Mouse (Mus musculus): ENCODE data around the gene Adamtsl2.

Gene Adamtsl2

GRCm38 (mm10) chr2:27075485-27075884 is 3.7 kb upstream of the Adamtsl2 start:
- DNase-seq (ENCODE audit: low read depth, low spot score): peak; percentile 28

DNA sequence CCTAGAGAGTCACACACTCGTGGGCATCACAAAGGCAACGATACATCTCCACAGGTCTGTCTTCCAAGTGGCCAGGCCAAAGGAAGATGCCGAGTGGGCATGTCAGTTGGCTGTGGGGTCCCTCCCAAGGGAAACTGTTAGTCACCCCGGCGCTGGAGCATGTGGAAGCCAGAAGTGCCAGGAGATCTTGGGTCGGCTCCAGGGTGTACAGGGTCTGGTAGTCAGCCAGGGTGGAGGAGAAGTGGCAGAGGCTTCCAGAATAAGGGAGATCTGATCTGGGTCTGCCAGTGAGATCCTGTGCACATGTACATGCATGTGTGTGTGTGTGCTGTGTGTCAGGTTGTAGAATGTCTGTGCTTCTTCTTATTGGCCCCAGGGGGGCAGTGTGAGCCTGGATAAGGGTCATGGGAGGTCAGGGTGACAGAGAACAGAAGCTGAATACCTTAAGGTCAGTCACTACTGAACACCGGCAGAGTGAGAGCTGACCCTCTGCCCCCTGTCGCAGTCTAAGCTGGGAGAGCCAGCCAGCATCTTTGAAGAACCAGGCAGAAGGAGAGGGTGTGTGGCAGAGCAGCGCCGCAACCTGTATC is 1.4 kb upstream of the Adamtsl2 start:
- DNase-seq (ENCODE audit: low read depth, low spot score): no peak

DNA sequence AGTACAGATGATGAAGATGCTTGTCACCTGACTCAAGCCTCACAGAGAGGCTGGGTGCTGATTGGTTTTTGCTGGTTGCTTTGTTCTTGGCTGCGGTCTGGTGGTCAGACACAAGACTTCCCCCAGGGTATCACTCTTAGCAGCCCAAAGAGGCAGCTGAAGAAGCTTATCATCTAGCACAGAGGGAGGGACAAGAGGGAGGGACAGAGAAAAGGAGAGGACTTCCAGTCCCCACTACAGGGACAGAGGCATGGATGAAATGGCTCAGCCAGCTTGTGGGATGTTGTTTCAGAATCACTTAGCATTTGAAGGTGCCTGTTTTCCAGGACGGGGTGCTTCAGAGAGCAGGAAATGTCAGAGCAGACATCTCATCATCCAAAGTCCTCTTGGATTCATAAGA is 867 bp upstream of the Adamtsl2 start:
- DNase-seq (ENCODE audit: low read depth, low spot score): no peak

DNA sequence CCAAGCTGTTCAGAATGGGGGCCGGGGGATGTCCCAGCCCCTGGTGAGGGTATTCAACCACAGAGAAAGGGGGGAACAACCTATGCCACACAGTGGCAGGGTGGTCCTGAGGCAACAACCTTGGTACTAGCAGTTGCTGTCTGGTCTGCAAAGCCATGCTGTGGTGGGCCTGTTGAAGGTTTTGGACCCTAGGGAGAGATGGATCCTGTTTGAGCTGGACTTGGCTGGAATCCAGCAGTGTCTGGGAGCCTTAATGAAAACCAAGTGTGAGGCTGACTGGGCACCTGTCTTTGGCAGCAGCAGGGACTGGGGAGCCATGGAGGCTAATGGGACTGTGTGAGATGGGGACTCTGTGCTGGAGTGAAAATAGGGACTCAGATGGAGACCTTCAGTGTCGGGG is 470 bp downstream of the Adamtsl2 start:
- no peak for DNase-seq (ENCODE audit: low read depth, low spot score)

DNA sequence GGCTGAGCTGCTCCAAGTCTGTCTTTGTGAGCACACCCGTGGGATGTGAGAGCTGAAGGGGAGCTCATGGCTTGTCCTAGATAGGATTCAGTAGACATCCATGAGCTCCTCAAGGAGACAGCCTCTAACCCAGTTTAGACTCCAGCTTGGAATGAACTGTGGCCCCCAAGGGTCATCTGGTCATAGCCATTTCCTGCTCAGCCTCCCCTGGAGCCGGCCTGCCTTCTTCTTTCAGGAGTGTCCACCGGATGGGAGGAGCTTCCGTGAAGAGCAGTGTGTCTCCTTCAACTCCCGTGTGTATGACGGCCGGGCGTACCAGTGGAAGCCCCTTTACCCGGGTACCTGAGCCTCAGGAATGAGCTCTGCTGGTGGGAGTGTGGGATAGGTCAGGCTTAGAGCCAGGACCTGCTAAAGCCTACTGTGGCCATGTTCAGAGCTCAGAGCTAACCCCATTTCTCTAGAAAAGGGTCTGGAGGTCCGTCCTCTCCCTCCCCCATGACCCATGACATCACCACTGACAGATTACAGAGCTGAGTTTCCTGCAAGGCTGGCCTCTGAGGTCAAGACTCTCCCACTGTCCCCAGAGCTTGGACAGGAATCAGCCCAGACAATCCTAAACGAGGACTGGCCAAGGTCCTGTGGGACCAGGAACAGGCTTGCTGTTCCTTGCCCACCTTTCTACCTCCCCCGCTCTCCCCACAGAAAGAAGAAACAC is 4.7 kb downstream of the Adamtsl2 start:
- DNase-seq (ENCODE audit: low read depth, low spot score): no peak

DNA sequence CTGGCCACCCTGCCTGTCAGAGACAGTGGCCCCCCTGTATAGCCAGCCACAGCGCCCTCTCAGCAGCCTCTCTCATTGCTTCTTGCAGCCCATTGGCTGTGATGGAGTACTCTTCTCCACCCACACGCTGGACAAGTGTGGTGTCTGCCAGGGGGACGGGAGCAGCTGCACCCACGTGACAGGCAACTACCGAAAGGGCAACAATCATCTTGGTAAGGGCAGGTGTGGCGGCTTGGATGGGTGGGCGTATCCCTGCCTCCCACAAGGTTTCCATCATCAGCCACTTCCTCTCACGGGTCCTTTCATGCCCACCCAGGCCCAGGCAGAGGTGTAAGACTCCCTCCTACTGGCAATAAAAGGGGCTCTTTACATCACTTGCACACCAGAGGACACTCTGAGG is 5.8 kb downstream of the Adamtsl2 start:
- no peak for DNase-seq (ENCODE audit: low read depth, low spot score)

DNA sequence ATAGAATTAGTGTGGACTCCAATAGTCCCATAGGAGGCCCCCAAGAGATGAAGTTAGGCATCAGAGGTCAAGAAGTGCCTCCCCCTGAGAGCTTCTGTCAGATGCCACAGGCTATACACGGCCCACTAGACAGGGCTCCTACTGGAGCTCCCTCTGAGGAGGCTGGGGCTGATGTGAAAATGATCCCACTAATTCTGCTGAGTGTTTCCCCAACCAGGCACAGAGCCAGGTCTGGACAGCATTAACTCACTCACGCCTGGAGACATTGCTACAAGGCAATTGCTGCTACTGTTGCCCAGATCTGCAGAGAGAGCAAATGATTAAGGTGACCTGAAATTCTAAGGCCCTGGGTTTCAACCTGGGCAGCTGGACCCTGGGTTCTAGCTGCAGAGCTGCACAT is 6.6 kb downstream of the Adamtsl2 start:
- DNase-seq (ENCODE audit: low read depth, low spot score): no peak

DNA sequence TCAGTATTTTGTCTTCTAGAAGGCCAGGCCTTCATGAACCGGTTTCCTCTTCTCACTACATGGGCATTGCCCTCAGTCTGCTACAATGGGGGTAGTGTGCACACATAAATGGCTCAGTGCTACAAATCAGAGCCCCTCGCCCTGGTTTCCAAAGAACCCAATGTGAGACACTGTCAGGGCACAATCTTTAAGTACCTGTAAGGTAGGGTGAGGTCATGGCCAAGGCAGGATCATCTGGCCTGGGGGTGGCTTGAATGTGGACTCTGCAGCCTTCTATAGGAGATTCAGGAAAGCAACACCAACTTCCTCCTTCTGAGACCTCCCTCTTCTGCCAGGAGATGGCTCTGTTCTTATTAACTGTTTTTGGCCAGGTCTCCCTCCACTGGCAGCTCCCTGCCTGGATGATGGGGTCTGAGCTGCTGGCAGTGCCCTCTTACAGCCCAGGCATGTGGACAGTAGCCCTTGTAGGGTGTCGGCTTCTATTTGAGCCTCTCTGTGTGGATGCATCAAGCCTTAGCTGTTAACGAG is 7.4 kb downstream of the Adamtsl2 start:
- DNase-seq (ENCODE audit: low read depth, low spot score): no peak

DNA sequence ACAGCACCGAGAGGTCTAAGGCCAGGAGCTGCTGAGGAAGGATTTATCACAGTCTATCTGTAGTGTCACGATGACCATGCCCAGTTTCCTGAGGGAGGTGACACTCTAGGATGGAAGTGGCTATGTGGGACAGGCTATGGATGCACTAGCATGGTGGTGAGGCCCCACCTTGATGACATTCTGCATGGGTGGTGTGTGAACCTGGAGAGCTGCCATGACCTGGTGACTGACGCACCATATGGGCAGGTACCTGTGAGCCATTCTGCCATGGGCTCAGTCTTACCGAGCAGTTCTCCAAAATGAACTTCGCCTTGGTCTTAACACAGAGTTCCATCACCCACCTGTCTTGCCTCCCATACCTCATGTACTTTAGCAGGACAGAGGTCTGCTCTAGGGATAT is 8.4 kb downstream of the Adamtsl2 start:
- DNase-seq (ENCODE audit: low read depth, low spot score): no peak

GRCm38 (mm10) chr2:27088071-27088644 is 9.0 kb downstream of the Adamtsl2 start:
- no peak for DNase-seq (ENCODE audit: low read depth, low spot score)

DNA sequence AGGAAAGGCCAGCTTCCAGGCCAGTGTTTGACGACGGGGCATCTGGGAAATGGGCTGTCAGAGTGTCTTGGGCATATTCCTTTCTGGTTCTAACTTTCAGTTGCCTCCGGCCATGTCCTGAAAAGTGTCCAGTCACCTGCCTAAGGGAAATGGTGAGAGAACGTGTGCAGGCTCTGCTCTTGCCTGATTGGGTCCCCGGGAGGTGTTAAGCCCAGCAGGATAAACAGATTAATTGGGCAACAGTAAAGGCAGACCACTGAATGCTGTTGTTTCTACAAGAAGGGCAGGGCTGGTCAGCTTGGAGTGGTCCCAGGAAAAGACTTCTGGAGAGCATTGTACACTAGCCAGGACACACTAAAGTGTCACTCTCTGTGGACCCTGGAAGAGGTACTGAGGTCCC is 9.5 kb downstream of the Adamtsl2 start:
- DNase-seq (ENCODE audit: low read depth, low spot score): no peak

GRCm38 (mm10) chr2:27089238-27089637 is 10.1 kb downstream of the Adamtsl2 start:
- DNase-seq (ENCODE audit: low read depth, low spot score): no peak

DNA sequence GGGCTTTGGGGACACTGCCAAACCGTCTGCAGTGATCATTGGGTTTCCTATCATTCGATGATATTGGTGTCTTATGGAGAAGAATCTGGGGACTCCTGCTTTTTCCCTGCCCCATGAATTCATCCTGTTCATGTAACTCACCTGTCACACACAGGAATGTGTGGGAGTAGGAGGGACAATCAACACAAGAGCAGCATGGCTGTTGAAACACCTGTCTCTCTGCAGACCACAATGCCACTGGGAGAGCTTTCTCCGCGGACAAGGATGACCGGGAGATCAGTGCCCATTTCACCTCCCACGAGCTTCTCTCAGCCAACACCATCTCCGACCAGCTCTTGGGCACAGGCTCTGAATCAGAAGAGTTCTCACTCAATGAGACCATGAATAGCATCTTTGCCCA is 16.0 kb downstream of the Adamtsl2 start:
- no peak for DNase-seq (ENCODE audit: low read depth, low spot score)

- DNase-seq (ENCODE audit: low read depth, low spot score): no peak
These were observed 17.3 kb downstream of the Adamtsl2 start for GRCm38 (mm10) chr2:27096341-27096981.

DNA sequence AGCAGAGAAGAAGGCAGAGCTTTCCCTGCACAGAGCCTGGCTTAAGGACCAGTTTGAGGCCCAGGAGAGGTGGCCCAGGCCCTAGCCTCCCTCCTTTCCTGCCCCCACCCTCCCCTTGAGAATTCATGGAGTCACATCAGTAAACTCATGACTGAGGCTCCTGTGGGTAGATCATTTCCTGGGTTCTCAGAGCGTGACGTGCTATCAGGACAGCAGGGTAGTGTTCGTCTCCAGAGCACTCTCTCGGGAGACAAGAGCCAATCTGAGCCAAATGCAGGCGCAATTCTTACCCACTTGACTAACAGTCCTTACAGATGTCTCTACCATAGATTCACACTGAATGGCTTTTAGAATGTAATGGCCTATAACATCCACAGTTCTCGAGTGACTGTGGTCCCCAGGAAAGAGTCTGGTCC is 18.1 kb downstream of the Adamtsl2 start:
- DNase-seq (ENCODE audit: low read depth, low spot score): no peak

GRCm38 (mm10) chr2:27097776-27098175 is 18.6 kb downstream of the Adamtsl2 start:
- no peak for DNase-seq (ENCODE audit: low read depth, low spot score)

DNA sequence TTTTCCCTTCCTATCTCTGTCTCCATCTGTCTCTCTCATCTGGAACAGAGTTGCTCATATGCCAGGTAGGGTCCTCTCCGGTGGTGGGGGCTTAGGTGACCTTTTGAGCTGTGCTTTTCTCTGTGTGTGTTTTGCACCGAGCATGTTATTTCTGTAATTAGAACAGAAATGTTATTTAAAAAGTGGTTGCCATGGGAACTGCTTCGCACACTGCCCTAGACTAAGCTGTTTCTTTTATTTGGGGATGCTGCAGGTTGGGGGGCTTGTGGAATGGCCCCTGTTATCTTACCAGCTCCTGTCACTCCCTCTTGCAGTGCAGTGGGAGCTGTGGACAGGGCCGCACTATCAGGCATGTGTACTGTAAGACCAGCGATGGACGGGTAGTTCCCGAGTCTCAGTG is 24.4 kb downstream of the Adamtsl2 start:
- no peak for DNase-seq (ENCODE audit: low read depth, low spot score)

- no peak for DNase-seq (ENCODE audit: low read depth, low spot score)
These were observed 27.6 kb downstream of the Adamtsl2 start for GRCm38 (mm10) chr2:27106816-27107215.

- no peak for DNase-seq (ENCODE audit: low read depth, low spot score)
These were observed 29.0 kb downstream of the Adamtsl2 start for GRCm38 (mm10) chr2:27108144-27108543.

- DNase-seq (ENCODE audit: low read depth, low spot score): no peak
These were observed 29.9 kb downstream of the Adamtsl2 start for GRCm38 (mm10) chr2:27109052-27109451.

- DNase-seq (ENCODE audit: low read depth, low spot score): no peak
These were observed 33.4 kb downstream of the Adamtsl2 start for GRCm38 (mm10) chr2:27112585-27112984.

DNA sequence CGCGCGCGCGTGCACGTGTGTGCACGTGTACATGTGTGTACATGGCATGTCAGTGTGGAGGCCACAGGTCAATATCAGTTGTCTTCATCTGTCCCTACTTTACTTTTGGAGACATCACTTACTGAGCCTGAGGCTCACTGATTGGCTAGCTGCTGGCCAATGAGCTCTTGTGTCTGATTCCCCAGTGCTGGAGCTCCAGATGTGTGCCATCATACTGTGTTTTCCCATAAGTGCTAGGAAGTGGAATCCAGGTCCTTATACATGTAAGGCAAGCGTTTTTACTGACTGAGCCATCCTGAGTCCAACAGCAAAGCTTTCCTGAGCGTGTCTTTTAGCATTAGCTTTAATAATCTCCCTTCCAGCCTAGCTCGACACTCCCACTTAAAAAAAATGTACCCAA is 35.0 kb downstream of the Adamtsl2 start:
- DNase-seq (ENCODE audit: low read depth, low spot score): no peak

- DNase-seq (ENCODE audit: low read depth, low spot score): no peak
These were observed 39.3 kb downstream of the Adamtsl2 start for GRCm38 (mm10) chr2:27118452-27118851.
